Mouse (Mus musculus): Measurements from ENCODE around the gene Tmem184c. TPM values are rescaled to one million over a fixed set of nuclear protein-coding genes. Genes with fewer than 3 reads are reported as not detected.

Gene Tmem184c
- polyA plus RNA-seq, 1 experiment from 2014 or later, result 27.2 TPM

- H3K4me1 ChIP-seq (replicated peaks; ENCODE audit: control insufficient read depth, insufficient read depth, low read length), result no peaks in the 10 kb centered on the region
- H3K4me3 ChIP-seq (ENCODE audit: low read depth, low read length), result no peak overlapping the region
- no peak overlapping the region for H3K4me2 ChIP-seq (ENCODE audit: low read length)
- H3K27me3 ChIP-seq (replicated peaks; ENCODE audit: control insufficient read depth, insufficient read depth, low read length), result no peaks in the 10 kb centered on the region
- no peak overlapping the region for H3K27ac ChIP-seq (ENCODE audit: low read depth)
- WGBS, result 97% methylated on average over 3 of the region's 3 CpGs
- H3K36me3 ChIP-seq (ENCODE audit: control insufficient read depth, insufficient read depth, low read length), result peaks cover 48% of the 10 kb centered on the region
- H3K9ac ChIP-seq (ENCODE audit: low read length), result no peak overlapping the region
- ATAC-seq (replicated peaks; ENCODE audit: low FRiP score, low TSS enrichment, low read depth) (no peak), DNase-seq (ENCODE audit: low spot score) (no peak)
- 0 out of 2 replicates have a peak, but pooled peaks cover 4% of the 10 kb centered on the region for H3K9me3 ChIP-seq (ENCODE audit: control insufficient read depth, low read length)
These were observed 58.0 kb downstream of the Tmem184c start for GRCm38 (mm10) chr8:77552491-77552890.

- no peaks in the 10 kb centered on the region for H3K4me1 ChIP-seq (replicated peaks; ENCODE audit: control insufficient read depth, insufficient read depth, low read length)
- H3K27me3 ChIP-seq (replicated peaks; ENCODE audit: control insufficient read depth, insufficient read depth, low read length), result no peaks in the 10 kb centered on the region
- no peak overlapping the region for H3K27ac ChIP-seq (ENCODE audit: low read depth)
- 16% methylated on average over 7 of the region's 7 CpGs for WGBS
- ATAC-seq (replicated peaks; ENCODE audit: low FRiP score, low TSS enrichment, low read depth) (no peak), DNase-seq (ENCODE audit: low spot score) (no peak)
- peaks cover 29% of the 10 kb centered on the region for H3K36me3 ChIP-seq (ENCODE audit: control insufficient read depth, insufficient read depth, low read length)
- H3K4me2 ChIP-seq (ENCODE audit: low read length), result peak overlapping the region; percentile 77
- H3K4me3 ChIP-seq (ENCODE audit: low read depth, low read length), result peak overlapping the region; percentile 75
- 0 out of 2 replicates have a peak, but pooled peaks cover 4% of the 10 kb centered on the region for H3K9me3 ChIP-seq (ENCODE audit: control insufficient read depth, low read length)
- peak overlapping the region; percentile 81 for H3K9ac ChIP-seq (ENCODE audit: low read length)
These were observed 60.5 kb downstream of the Tmem184c start for GRCm38 (mm10) chr8:77549881-77550580.

GRCm38 (mm10) chr8:77549121-77549706 lies 61.3 kb downstream of the Tmem184c start, which contains the start of gene Prmt9:
Prmt9 (plus strand) TSS chr8:77549397.
- no peaks in the 10 kb centered on the region for H3K4me1 ChIP-seq (replicated peaks; ENCODE audit: control insufficient read depth, insufficient read depth, low read length)
- peak; percentile 99 for ATAC-seq (replicated peaks; ENCODE audit: low FRiP score, low TSS enrichment, low read depth)
- no peaks in the 10 kb centered on the region for H3K27me3 ChIP-seq (replicated peaks; ENCODE audit: control insufficient read depth, insufficient read depth, low read length)
- DNase-seq (ENCODE audit: low spot score), result peak; percentile 96
- peaks cover 25% of the 10 kb centered on the region for H3K36me3 ChIP-seq (ENCODE audit: control insufficient read depth, insufficient read depth, low read length)
- 0 out of 2 replicates have a peak, but pooled peaks cover 4% of the 10 kb centered on the region for H3K9me3 ChIP-seq (ENCODE audit: control insufficient read depth, low read length)
- H3K27ac ChIP-seq (ENCODE audit: low read depth), result peak within 1 kb of the TSS; percentile 64
- peak within 1 kb of the TSS; percentile 81 for H3K9ac ChIP-seq (ENCODE audit: low read length)
- peak within 1 kb of the TSS; percentile 75 for H3K4me3 ChIP-seq (ENCODE audit: low read depth, low read length)
- WGBS, result 4% methylated on average over 42 of the region's 42 CpGs
- H3K4me2 ChIP-seq (ENCODE audit: low read length), result peak within 1 kb of the TSS; percentile 77

Other genes with a start within 250 kb of the Tmem184c start
- 33.6 and 37.0 TPM in 2 replicates for gene Arhgap10, start 92.7 kb downstream of the Tmem184c start, polyA plus RNA-seq (2014; fragmentation: Nextera tagmentation; extraction: Ambion mirVana)
- 19.6 and 19.7 TPM in 2 replicates for gene Prmt9, start 61.3 kb downstream of the Tmem184c start, polyA plus RNA-seq (2014; fragmentation: Nextera tagmentation; extraction: Ambion mirVana)
- gene Ednra, start 113.8 kb upstream of the Tmem184c start, polyA plus RNA-seq (2014; fragmentation: Nextera tagmentation; extraction: Ambion mirVana), result 24.5 and 28.7 TPM in 2 replicates

All from intestine, embryonic 14.5 days (tissue).